Mouse (Mus musculus): ENCODE data around the gene Mast4.
A peak's percentile ranks its signal among the peaks of the same experiment; 100 is the strongest.

Gene Mast4

GRCm38 (mm10) chr13:103127594-103127993 is 206.7 kb downstream of the Mast4 start:
- no peak for DNase-seq (ENCODE audit: low read depth, low spot score)

- no peak for DNase-seq (ENCODE audit: low read depth, low spot score)
Observed at GRCm38 (mm10) chr13:103123716-103124115, 210.6 kb downstream of the Mast4 start.

GRCm38 (mm10) chr13:103121796-103122792 is 212.2 kb downstream of the Mast4 start:
- DNase-seq (ENCODE audit: low read depth, low spot score), result no peak

- DNase-seq (ENCODE audit: low read depth, low spot score), result peak; percentile 39
Observed at GRCm38 (mm10) chr13:103120669-103121131, 213.6 kb downstream of the Mast4 start.

GRCm38 (mm10) chr13:103119728-103120127 is 214.6 kb downstream of the Mast4 start:
- no peak for DNase-seq (ENCODE audit: low read depth, low spot score)

- DNase-seq (ENCODE audit: low read depth, low spot score), result no peak
Observed at GRCm38 (mm10) chr13:103115116-103115515, 219.2 kb downstream of the Mast4 start.

- DNase-seq (ENCODE audit: low read depth, low spot score), result peak; percentile 36
Observed at GRCm38 (mm10) chr13:103114274-103114673, 220.0 kb downstream of the Mast4 start.

- peak; percentile 37 for DNase-seq (ENCODE audit: low read depth, low spot score)
Observed at GRCm38 (mm10) chr13:103109872-103110271, 224.4 kb downstream of the Mast4 start.

GRCm38 (mm10) chr13:103107362-103107761 is 226.9 kb downstream of the Mast4 start:
- no peak for DNase-seq (ENCODE audit: low read depth, low spot score)

GRCm38 (mm10) chr13:103102598-103102997 is 231.7 kb downstream of the Mast4 start:
- no peak for DNase-seq (ENCODE audit: low read depth, low spot score)

GRCm38 (mm10) chr13:103096346-103097150 is 237.7 kb downstream of the Mast4 start:
- DNase-seq (ENCODE audit: low read depth, low spot score), result peak; percentile 45

GRCm38 (mm10) chr13:103095491-103095890 is 238.8 kb downstream of the Mast4 start:
- no peak for DNase-seq (ENCODE audit: low read depth, low spot score)

- DNase-seq (ENCODE audit: low read depth, low spot score), result no peak
Observed at GRCm38 (mm10) chr13:103094595-103094994, 239.7 kb downstream of the Mast4 start.

GRCm38 (mm10) chr13:103093713-103094112 is 240.6 kb downstream of the Mast4 start:
- no peak for DNase-seq (ENCODE audit: low read depth, low spot score)

- no peak for DNase-seq (ENCODE audit: low read depth, low spot score)
Observed at GRCm38 (mm10) chr13:103085540-103086121, 248.7 kb downstream of the Mast4 start.

GRCm38 (mm10) chr13:103082891-103083290 is 251.4 kb downstream of the Mast4 start:
- no peak for DNase-seq (ENCODE audit: low read depth, low spot score)

- no peak for DNase-seq (ENCODE audit: low read depth, low spot score)
Observed at GRCm38 (mm10) chr13:103079806-103080205, 254.5 kb downstream of the Mast4 start.

- no peak for DNase-seq (ENCODE audit: low read depth, low spot score)
Observed at GRCm38 (mm10) chr13:103078815-103079214, 255.5 kb downstream of the Mast4 start.

- no peak for DNase-seq (ENCODE audit: low read depth, low spot score)
Observed at GRCm38 (mm10) chr13:103073461-103073860, 260.8 kb downstream of the Mast4 start.

- no peak for DNase-seq (ENCODE audit: low read depth, low spot score)
Observed at GRCm38 (mm10) chr13:103071783-103072182, 262.5 kb downstream of the Mast4 start.

GRCm38 (mm10) chr13:103067581-103068166 is 266.6 kb downstream of the Mast4 start:
- DNase-seq (ENCODE audit: low read depth, low spot score), result no peak
